Mouse (Mus musculus) liver, embryonic 11.5 days (tissue): ENCODE results near the gene Ccdc134. TPM values are rescaled to one million over a fixed set of nuclear protein-coding genes. Genes with fewer than 3 reads are reported as not detected.

Experiments
- ATAC-seq: fragments of 200-750 bp; cut with Nextera tagmentation; replicated peaks from 2 replicates; pipeline ENCODE4 v1.8.0; 2017; ENCODE audit warnings: moderate number of reproducible peaks, mild to moderate bottlenecking, moderate TSS enrichment, moderate library complexity; ENCODE audit not compliant: low FRiP score
- DNase-seq: peaks from one replicate; pipeline ENCODE4 v3.0.0-alpha.2; 2017; ENCODE audit warnings: low spot score
- H3K27ac ChIP-seq: fragments of 300-500 bp; sonication (generic); 2 replicates; pipeline ENCODE4 v1.5.1; 2014; ENCODE audit warnings: mild to moderate bottlenecking, low read depth, low read length, control low read depth
- H3K27me3 ChIP-seq: fragments of 300-500 bp; sonication (generic); replicated peaks from 2 replicates; pipeline ENCODE4 v1.6.1; 2014; ENCODE audit warnings: low read length, mixed read lengths; ENCODE audit not compliant: control insufficient read depth, insufficient read depth
- H3K36me3 ChIP-seq: fragments of 300-500 bp; sonication (generic); 2 replicates; pipeline ENCODE4 v1.6.1; 2014; ENCODE audit warnings: mild to moderate bottlenecking, low read length, moderate library complexity, mixed read lengths; ENCODE audit not compliant: control insufficient read depth, insufficient read depth
- H3K4me1 ChIP-seq: fragments of 300-500 bp; sonication (generic); replicated peaks from 2 replicates; pipeline ENCODE4 v1.6.1; 2014; ENCODE audit warnings: low read length, mixed read lengths; ENCODE audit not compliant: control insufficient read depth, insufficient read depth
- H3K4me2 ChIP-seq: fragments of 300-500 bp; sonication (generic); 2 replicates; pipeline ENCODE4 v1.6.1; 2014; ENCODE audit warnings: mild to moderate bottlenecking, control low read depth, moderate library complexity
- H3K4me3 ChIP-seq: fragments of 300-500 bp; sonication (generic); 2 replicates; pipeline ENCODE4 v1.5.1; 2014; ENCODE audit warnings: low read depth, low read length, control low read depth
- H3K9ac ChIP-seq: fragments of 300-500 bp; sonication (generic); 2 replicates; pipeline ENCODE4 v1.6.1; 2014; ENCODE audit warnings: low read depth, low read length, control low read depth
- H3K9me3 ChIP-seq: fragments of 300-500 bp; sonication (generic); 2 replicates; pipeline ENCODE4 v1.6.1; 2016; ENCODE audit warnings: low read length, inconsistent platforms, mixed read lengths; ENCODE audit not compliant: control insufficient read depth
- WGBS: fragments of 180-500 bp; shearing (Covaris S2); extraction: QIAGEN DNeasy Blood & Tissue Kit; methylation state at CpG from one replicate; pipeline ENCODE4 v1.1.7; 2014; 5-methylcytosine and 5-hydroxymethylcytosine counted together
- polyA plus RNA-seq: library from polyadenylated mRNA; unstranded; fragments of >200 nt; fragmentation: Nextera tagmentation; extraction: Ambion mirVana; gene quantifications from 2 replicates; pipeline ENCODE4 v1.2.1, GENCODE M21; 2014

The Ccdc134 gene
- polyA plus RNA-seq, 1 experiment from 2014 or later, result 17.5 TPM

DNA sequence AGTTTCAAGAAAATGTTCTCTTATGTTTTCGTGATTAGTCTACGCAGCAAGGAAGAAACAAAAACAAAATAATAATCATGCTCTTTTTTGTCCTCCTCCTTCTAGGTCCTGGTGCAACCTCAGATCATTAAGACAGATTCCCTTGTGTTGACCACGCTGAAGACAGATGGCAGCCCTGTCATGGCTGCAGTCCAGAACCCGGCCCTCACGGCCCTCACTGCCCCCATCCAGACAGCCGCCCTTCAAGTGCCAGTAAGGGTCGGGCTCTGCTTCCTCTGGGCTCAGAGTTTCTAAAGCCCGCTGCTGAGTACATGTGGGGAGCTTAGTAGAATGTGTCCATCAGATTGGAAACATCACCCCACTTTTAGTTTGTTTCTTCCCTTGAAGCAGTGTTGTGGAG is 44.9 kb downstream of the Ccdc134 start:
- 87% methylated on average over 8 of the region's 8 CpGs for WGBS
- ATAC-seq (no peak), DNase-seq (no peak)
- H3K4me2 ChIP-seq, result no peak overlapping the region
- no peak overlapping the region for H3K9ac ChIP-seq
- no peaks in the 10 kb centered on the region for H3K27me3 ChIP-seq
- peaks cover 34% of the 10 kb centered on the region for H3K36me3 ChIP-seq
- H3K9me3 ChIP-seq, result no peaks in the 10 kb centered on the region
- H3K4me3 ChIP-seq, result no peak overlapping the region
- no peak overlapping the region for H3K27ac ChIP-seq
- peaks cover under 1% of the 10 kb centered on the region for H3K4me1 ChIP-seq

DNA sequence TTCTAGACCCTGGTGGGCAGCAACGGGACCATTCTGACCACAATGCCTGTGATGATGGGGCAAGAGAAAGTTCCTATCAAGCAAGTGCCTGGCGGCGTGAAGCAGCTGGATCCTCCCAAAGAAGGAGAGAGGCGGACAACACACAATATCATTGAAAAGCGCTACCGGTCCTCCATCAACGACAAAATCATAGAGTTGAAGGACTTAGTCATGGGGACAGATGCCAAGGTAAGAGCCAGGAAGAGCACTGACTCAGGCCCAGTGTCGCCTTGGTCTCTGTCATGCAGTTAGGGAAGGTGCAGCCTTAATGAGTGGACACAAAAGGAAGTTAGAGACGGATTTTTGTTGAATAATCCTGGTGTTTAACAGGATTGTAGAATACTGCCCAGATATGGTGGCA is 47.4 kb downstream of the Ccdc134 start:
- Histone ChIP-seq H3K9ac (no peak overlapping the region), H3K4me3 (no peak overlapping the region)

DNA sequence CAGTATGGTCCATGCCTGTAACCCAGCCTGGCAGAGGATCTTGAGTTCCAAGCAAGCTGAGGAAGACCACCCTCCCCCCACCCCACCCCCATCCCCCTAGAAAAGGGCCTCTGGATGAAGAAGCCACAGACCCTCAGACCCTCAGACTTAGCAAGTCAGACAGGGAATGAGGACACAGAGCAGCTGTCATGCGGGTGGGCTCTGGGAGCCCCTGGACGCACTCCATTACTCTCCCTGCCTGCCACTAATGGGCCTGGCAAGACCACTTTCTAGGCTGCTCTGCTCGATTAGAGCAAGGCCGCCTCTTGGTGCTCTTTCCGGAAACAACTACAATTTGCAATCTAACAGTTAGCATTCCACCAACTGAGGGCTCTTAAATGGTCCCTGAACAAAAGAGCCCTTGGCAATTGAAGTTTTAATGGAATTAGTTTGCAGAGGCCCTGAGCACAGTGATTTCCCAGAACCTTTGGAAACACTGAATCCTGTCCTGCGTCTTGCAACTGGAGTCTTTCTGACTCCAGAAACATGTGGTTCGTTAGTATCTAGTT is 50.1 kb downstream of the Ccdc134 start:
- H3K4me3 ChIP-seq, result no peak overlapping the region
- peaks cover 75% of the 10 kb centered on the region for H3K36me3 ChIP-seq
- H3K27me3 ChIP-seq, result no peaks in the 10 kb centered on the region
- no peaks in the 10 kb centered on the region for H3K4me1 ChIP-seq
- H3K27ac ChIP-seq, result no peak overlapping the region
- H3K9ac ChIP-seq, result no peak overlapping the region
- H3K9me3 ChIP-seq, result peaks cover 6% of the 10 kb centered on the region; the same call in 1 of the 2 replicates
- ATAC-seq, result no peak
- WGBS, result 93% methylated on average over 7 of the region's 7 CpGs
- DNase-seq, result no peak
- H3K4me2 ChIP-seq, result no peak overlapping the region

More for the DNA sequence above, 47.4 kb downstream of the Ccdc134 start:
- Histone ChIP-seq H3K27ac (no peak overlapping the region), H3K4me2 (no peak overlapping the region), H3K36me3 (peaks cover 59% of the 10 kb centered on the region), H3K4me1 (no peaks in the 10 kb centered on the region), H3K27me3 (no peaks in the 10 kb centered on the region), H3K9me3 (no peaks in the 10 kb centered on the region)
- DNase-seq (no peak), ATAC-seq (no peak)
- 90% methylated on average over 9 of the region's 9 CpGs for WGBS

DNA sequence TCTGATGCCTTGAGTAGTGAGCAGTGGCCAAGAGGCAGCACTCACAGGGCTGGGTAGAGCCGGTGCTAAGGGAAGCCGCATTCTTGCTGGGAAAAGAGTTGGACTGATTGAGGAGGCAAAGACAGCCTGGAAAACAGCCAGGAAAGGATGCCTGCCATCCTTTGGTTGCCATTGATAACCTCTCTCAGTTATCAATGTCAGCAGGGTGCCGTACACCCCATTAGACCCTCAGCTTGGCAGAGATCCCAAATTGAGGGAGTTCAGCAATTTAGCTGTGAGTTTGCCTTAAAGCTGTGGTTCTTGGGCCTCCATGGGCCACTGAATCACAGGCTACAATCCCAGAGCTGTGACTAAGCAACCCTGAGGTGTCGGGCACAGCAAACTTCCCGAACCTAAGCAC is 53.4 kb downstream of the Ccdc134 start:
- ATAC-seq (no peak), DNase-seq (no peak)
- Histone ChIP-seq H3K4me1 (peaks cover 31% of the 10 kb centered on the region), H3K9ac (no peak overlapping the region), H3K4me3 (no peak overlapping the region), H3K27ac (no peak overlapping the region), H3K4me2 (no peak overlapping the region), H3K9me3 (peaks cover 6% of the 10 kb centered on the region; the same call in 1 of the 2 replicates), H3K36me3 (peaks cover 77% of the 10 kb centered on the region), H3K27me3 (no peaks in the 10 kb centered on the region; the same call in 1 of the 2 replicates)
- 69% methylated on average over 5 of the region's 5 CpGs for WGBS

DNA sequence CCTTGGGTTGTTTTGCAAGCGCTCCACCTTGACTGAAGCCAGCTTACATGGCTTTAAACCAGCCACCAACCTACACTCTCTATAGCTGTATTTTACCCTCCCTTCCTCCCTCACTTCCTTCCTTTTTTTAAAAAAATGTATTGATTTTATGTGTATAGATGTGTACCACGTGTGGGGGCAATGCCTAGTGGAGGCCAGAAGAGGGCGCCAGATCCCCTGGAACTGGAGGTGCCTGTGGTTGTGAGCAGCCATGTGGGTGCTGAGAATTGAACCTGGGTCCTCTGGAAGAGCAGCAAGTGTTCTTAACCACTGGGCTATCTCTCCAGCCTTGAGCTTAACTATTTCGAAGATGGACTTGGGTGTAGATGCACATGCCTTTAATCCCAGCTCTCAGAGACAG is 54.6 kb downstream of the Ccdc134 start:
- H3K4me3 ChIP-seq, result no peak overlapping the region
- WGBS, result 96% methylated on average over 4 of the region's 4 CpGs
- H3K27ac ChIP-seq, result no peak overlapping the region
- peaks cover 41% of the 10 kb centered on the region for H3K4me1 ChIP-seq
- peaks cover 6% of the 10 kb centered on the region; the same call in 1 of the 2 replicates for H3K9me3 ChIP-seq
- ATAC-seq, result no peak
- H3K9ac ChIP-seq, result no peak overlapping the region
- no peak for DNase-seq
- H3K27me3 ChIP-seq, result no peaks in the 10 kb centered on the region; the same call in 1 of the 2 replicates
- H3K4me2 ChIP-seq, result no peak overlapping the region
- H3K36me3 ChIP-seq, result peaks cover 79% of the 10 kb centered on the region

DNA sequence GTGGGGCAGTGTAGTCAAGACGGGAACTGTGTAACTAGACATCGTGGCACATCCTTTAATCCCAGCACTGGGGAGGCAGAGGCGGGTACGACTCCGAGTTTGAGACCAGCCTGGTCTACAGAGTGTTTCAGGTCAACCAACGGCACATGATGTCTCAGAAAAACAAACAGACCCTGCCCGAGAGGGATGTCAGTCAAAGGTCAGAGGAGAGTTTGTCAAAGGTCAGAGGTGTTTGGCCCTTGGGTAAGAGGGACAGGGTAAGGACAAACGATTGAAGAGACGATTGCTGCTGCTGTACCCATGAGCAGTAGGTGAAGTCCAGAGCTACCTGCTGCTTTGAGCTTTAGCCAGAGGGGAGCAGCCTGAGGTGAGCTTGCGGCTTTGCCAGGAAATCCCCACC is 55.9 kb downstream of the Ccdc134 start:
- no peak for ATAC-seq
- no peak overlapping the region for H3K4me3 ChIP-seq
- no peaks in the 10 kb centered on the region; the same call in 1 of the 2 replicates for H3K27me3 ChIP-seq
- H3K9me3 ChIP-seq, result peaks cover 6% of the 10 kb centered on the region; the same call in 1 of the 2 replicates
- WGBS, result 67% methylated on average over 10 of the region's 10 CpGs
- H3K4me2 ChIP-seq, result peak overlapping the region; percentile 55
- H3K27ac ChIP-seq, result peak overlapping the region; percentile 96
- peaks cover 41% of the 10 kb centered on the region for H3K4me1 ChIP-seq
- H3K9ac ChIP-seq, result peak overlapping the region; percentile 60
- no peak for DNase-seq
- peaks cover 75% of the 10 kb centered on the region for H3K36me3 ChIP-seq

DNA sequence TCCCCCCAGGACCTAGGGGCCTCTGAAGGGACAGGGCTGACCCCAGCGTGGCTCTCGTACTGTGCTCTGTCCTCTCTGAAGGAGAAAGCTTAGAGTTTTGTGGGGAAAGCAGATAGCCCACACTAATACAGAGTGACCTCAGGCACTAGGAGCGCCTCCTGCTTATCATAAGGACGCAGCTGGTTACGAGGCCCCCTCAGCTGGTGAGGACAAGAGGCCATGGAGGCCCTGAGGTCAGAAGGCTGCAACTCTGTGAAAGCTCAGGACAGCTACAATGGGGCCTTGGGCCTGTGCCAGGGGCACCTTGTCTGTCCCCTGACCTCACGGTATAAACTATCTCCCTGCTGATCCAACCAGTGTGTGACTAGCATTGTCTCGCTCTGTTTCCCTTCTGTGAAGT is 56.5 kb downstream of the Ccdc134 start:
- DNase-seq, result peak; percentile 70
- peaks cover 6% of the 10 kb centered on the region; the same call in 1 of the 2 replicates for H3K9me3 ChIP-seq
- peaks cover 70% of the 10 kb centered on the region for H3K36me3 ChIP-seq
- no peaks in the 10 kb centered on the region; the same call in 1 of the 2 replicates for H3K27me3 ChIP-seq
- peak; percentile 87 for ATAC-seq
- peak overlapping the region; percentile 96 for H3K27ac ChIP-seq
- H3K9ac ChIP-seq, result peak overlapping the region; percentile 60
- WGBS, result 26% methylated on average over 7 of the region's 7 CpGs
- peaks cover 41% of the 10 kb centered on the region for H3K4me1 ChIP-seq
- H3K4me3 ChIP-seq, result no peak overlapping the region
- H3K4me2 ChIP-seq, result peak overlapping the region; percentile 55

DNA sequence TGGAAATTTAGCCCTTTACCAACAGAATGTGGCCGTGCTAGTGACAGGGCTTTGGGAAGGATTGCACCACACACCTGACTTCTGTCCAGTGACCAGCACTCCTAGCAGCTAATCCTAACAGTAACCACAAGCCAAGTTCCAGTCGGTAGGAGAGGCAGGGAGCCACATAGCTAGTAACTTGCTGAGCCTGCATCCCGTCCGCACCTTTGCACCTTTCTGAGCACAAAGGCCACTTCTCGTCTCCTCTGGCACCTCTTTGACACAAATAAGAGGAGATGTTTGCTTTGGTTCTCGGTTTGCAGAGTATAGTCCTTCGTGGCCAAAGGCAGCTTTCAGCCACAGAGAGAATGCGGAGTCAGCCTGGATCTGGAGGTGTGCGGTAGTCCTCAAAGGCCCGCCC is 56.9 kb downstream of the Ccdc134 start:
- WGBS, result 77% methylated on average over 10 of the region's 10 CpGs
- Histone ChIP-seq H3K27me3 (no peaks in the 10 kb centered on the region; the same call in 1 of the 2 replicates), H3K27ac (peak overlapping the region; percentile 96), H3K9me3 (peaks cover 6% of the 10 kb centered on the region; the same call in 1 of the 2 replicates), H3K36me3 (peaks cover 67% of the 10 kb centered on the region), H3K4me3 (no peak overlapping the region), H3K9ac (peak overlapping the region; percentile 60), H3K4me1 (peaks cover 41% of the 10 kb centered on the region), H3K4me2 (peak overlapping the region; percentile 55)
- ATAC-seq (no peak), DNase-seq (no peak)
